Mouse (Mus musculus): ENCODE data around the gene Vegfa. TPM values are rescaled to one million over a fixed set of nuclear protein-coding genes. Genes with fewer than 3 reads are reported as not detected.

Vegfa gene
- polyA plus RNA-seq, 1 experiment = 177 TPM

DNA sequence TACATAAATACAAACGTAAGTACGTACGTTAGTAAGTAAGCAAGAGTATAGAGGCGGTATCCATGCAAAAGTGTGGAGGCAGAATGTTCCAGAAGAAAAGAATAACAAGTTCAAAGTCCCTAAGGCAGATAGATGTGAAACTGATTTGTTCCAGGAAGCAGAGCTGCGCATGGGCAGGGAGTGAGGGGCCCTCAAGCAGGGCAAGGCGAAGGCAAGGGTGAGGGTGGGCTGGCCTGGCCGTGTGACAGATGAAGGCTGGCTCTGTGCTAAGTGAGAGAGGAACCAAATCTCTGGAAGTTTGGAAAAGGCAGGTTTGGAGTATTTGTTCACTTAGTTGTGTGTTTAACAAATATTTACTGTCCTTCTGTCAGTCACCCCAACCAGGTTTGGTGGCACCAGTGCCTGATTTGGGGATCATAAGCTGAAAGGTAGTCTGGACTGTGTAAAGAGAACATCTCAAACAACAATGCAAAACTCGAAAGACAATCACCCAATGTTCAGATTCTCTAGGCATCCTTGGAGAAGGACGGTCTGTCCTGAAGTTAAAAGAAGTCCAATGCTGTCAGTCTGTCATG, 32.7 kb downstream of the Vegfa start:
- Histone ChIP-seq H3K27me3 (ENCODE audit: control insufficient read depth, insufficient read depth, insufficient read length) (no peaks in the 10 kb centered on the region), H3ac (ENCODE audit: control insufficient read depth, insufficient read length) (no peak overlapping the region), H3K36me3 (ENCODE audit: control insufficient read depth, insufficient read depth) (no peaks in the 10 kb centered on the region), H3K4me2 (ENCODE audit: low read depth) (no peak overlapping the region), H3K79me2 (ENCODE audit: control insufficient read depth, insufficient read depth) (no peaks in the 10 kb centered on the region), H3K4me3 (no peak overlapping the region)
- TF ChIP-seq SRF (IDR thresholded peaks at IDR 0.05; ENCODE audit: control insufficient read depth, insufficient read length, low read depth) = no peak
- no peak for TF ChIP-seq POLR2AphosphoS2 (IDR thresholded peaks at IDR 0.05; ENCODE audit: insufficient read length, low read depth)
- no peak for TF ChIP-seq TCF12 (IDR thresholded peaks at IDR 0.05; ENCODE audit: insufficient read depth, poor library complexity, severe bottlenecking)
- TF ChIP-seq MYOD1 (IDR thresholded peaks at IDR 0.05; ENCODE audit: control insufficient read depth in 1 of 3, insufficient read length in 2 of 3, low read depth in 2 of 3) = no peak

DNA sequence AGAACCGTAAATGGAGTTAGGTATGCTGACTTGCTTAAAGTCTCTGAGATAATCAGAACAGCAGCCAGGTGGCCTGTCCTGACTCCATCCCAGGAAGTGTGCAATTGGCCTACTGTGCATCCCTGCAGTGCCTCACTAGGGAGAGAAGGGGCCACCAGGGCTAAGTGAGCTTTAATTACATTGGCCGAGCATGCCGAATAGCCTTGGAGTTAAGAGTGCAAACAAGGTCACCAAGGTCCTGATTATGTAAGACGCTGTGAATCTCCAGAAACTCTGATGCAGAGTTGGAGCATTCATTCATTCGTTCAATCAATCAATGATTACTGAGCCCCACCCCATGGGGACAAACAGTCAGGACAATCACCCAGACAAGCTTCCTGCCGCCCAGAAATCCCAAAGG, 33.8 kb downstream of the Vegfa start:
- H3ac ChIP-seq (ENCODE audit: control insufficient read depth, insufficient read length) = no peak overlapping the region
- H3K4me2 ChIP-seq (ENCODE audit: low read depth) = no peak overlapping the region
- H3K79me2 ChIP-seq (ENCODE audit: control insufficient read depth, insufficient read depth) = no peaks in the 10 kb centered on the region
- no peaks in the 10 kb centered on the region for H3K36me3 ChIP-seq (ENCODE audit: control insufficient read depth, insufficient read depth)
- TF ChIP-seq MYOG (IDR thresholded peaks at IDR 0.05; ENCODE audit: control insufficient read depth in 1 of 3, insufficient read depth in 1 of 3, insufficient read length in 2 of 3, low read depth in 2 of 3) (no peak), TCF12 (IDR thresholded peaks at IDR 0.05; ENCODE audit: insufficient read depth, poor library complexity, severe bottlenecking) (no peak), POLR2AphosphoS2 (IDR thresholded peaks at IDR 0.05; ENCODE audit: insufficient read length, low read depth) (no peak), SRF (IDR thresholded peaks at IDR 0.05; ENCODE audit: control insufficient read depth, insufficient read length, low read depth) (no peak), USF1 (IDR thresholded peaks at IDR 0.05; ENCODE audit: low read depth) (no peak), POLR2A (IDR thresholded peaks at IDR 0.05; ENCODE audit: insufficient read length, low read depth) (no peak), E2F4 (IDR thresholded peaks at IDR 0.05; ENCODE audit: insufficient read depth) (no peak), REST (IDR thresholded peaks at IDR 0.05; ENCODE audit: insufficient read depth, insufficient read length) (no peak), TCF3 (IDR thresholded peaks at IDR 0.05; ENCODE audit: insufficient read length, low read depth) (no peak), MAX (IDR thresholded peaks at IDR 0.05; ENCODE audit: low read depth) (no peak), MYOD1 (IDR thresholded peaks at IDR 0.05; ENCODE audit: control insufficient read depth in 1 of 3, insufficient read length in 2 of 3, low read depth in 2 of 3) (no peak), CEBPB (IDR thresholded peaks at IDR 0.05; ENCODE audit: insufficient read depth, poor library complexity, severe bottlenecking) (no peak)
- H3K27me3 ChIP-seq (ENCODE audit: control insufficient read depth, insufficient read depth, insufficient read length) = no peaks in the 10 kb centered on the region
- no peak overlapping the region for H3K4me3 ChIP-seq

DNA sequence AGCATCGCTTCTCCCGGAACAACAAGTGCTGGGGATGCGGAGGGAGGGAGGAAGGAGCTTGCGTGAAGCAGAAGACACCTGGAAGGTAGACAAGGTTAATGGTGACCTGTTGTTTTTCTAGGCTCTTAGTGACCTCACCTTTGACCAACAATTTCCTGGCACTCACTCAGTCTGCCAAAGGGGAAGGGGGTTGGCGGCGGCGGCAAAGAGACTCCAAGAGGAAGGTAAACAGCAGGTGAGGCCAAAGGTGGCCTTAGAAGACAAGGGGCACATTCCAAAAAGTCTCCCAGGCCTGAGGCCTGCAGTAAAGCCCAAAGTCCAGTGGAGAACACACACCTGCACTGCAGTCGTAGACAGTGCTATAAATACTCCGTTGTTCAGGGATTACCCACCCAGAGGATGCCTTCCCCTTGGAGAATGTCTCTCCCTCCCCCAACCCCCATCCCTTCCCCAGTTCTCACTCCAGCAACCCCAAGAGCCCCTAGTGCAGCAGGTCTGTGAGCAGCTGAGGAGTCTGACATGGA, 35.2 kb downstream of the Vegfa start:
- Histone ChIP-seq H3K36me3 (ENCODE audit: control insufficient read depth, insufficient read depth) (no peaks in the 10 kb centered on the region), H3K4me2 (ENCODE audit: low read depth) (no peak overlapping the region), H3ac (ENCODE audit: control insufficient read depth, insufficient read length) (no peak overlapping the region), H3K4me3 (no peak overlapping the region), H3K27me3 (ENCODE audit: control insufficient read depth, insufficient read depth, insufficient read length) (no peaks in the 10 kb centered on the region), H3K79me2 (ENCODE audit: control insufficient read depth, insufficient read depth) (no peaks in the 10 kb centered on the region)
- TF ChIP-seq POLR2AphosphoS2 (IDR thresholded peaks at IDR 0.05; ENCODE audit: insufficient read length, low read depth) = no peak

DNA sequence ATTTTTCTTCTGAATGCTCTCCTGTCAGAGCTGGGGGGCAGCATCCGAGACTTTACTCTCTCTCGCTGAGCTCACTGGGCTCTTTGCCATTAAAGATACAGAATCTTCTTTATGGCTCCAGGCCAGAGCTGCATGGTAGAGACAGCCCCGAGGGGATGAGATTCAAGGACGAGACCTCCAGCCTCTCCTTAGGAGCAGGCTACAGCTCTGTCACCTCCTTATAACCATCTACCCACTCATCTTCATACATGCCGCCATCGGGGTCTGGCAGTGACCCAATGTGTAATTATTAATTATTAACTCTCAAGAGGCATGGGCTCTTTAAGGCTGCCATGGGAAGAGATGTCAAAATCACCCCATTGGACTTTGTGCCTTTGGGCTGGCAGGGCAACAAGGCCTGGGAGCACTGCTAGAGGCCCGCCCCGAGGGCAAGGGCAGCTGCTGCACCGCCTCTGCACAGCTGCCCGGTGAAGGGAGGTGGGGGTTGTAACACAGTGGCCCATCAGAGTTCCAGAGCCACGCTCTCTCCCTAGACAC, 37.8 kb downstream of the Vegfa start:
- no peaks in the 10 kb centered on the region for H3K79me2 ChIP-seq (ENCODE audit: control insufficient read depth, insufficient read depth)
- TF ChIP-seq TCF12 (IDR thresholded peaks at IDR 0.05; ENCODE audit: insufficient read depth, poor library complexity, severe bottlenecking) (no peak), REST (IDR thresholded peaks at IDR 0.05; ENCODE audit: insufficient read depth, insufficient read length) (no peak), USF1 (IDR thresholded peaks at IDR 0.05; ENCODE audit: low read depth) (no peak), POLR2AphosphoS2 (IDR thresholded peaks at IDR 0.05; ENCODE audit: insufficient read length, low read depth) (no peak), E2F4 (IDR thresholded peaks at IDR 0.05; ENCODE audit: insufficient read depth) (no peak), MYOG (IDR thresholded peaks at IDR 0.05; ENCODE audit: control insufficient read depth in 1 of 3, insufficient read depth in 1 of 3, insufficient read length in 2 of 3, low read depth in 2 of 3) (peak in 2 of 3 experiments; percentile 69 to 88), SRF (IDR thresholded peaks at IDR 0.05; ENCODE audit: control insufficient read depth, insufficient read length, low read depth) (no peak), MYOD1 (IDR thresholded peaks at IDR 0.05; ENCODE audit: control insufficient read depth in 1 of 3, insufficient read length in 2 of 3, low read depth in 2 of 3) (peak in 2 of 3 experiments; percentile 62 to 87), MAX (IDR thresholded peaks at IDR 0.05; ENCODE audit: low read depth) (no peak), POLR2A (IDR thresholded peaks at IDR 0.05; ENCODE audit: insufficient read length, low read depth) (no peak), CEBPB (IDR thresholded peaks at IDR 0.05; ENCODE audit: insufficient read depth, poor library complexity, severe bottlenecking) (no peak), TCF3 (IDR thresholded peaks at IDR 0.05; ENCODE audit: insufficient read length, low read depth) (peak; percentile 21)

DNA sequence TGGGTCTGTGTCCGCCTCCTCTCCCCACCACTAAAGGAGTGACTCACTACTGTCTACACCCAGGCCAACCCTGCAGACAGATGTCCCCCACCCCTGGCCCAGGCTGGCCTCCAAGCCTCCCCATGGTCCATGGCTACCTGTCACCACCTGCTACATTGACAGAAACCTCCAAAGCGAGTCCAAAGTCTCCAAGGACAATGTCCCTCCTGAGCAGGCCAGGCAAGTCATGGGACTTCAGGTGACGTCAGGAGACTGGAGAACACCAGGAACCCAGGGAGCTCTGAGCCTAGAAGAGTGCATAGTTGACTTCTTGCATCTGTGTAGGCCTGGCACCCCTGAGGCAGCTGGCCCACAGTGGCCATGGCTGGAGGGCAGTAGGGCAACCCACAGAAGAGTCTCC, 45.3 kb downstream of the Vegfa start:
- Histone ChIP-seq H3K4me2 (ENCODE audit: low read depth) (no peak overlapping the region), H3K27me3 (ENCODE audit: control insufficient read depth, insufficient read depth, insufficient read length) (no peaks in the 10 kb centered on the region), H3K79me2 (ENCODE audit: control insufficient read depth, insufficient read depth) (no peaks in the 10 kb centered on the region), H3K36me3 (ENCODE audit: control insufficient read depth, insufficient read depth) (no peaks in the 10 kb centered on the region), H3K4me3 (no peak overlapping the region), H3ac (ENCODE audit: control insufficient read depth, insufficient read length) (no peak overlapping the region)
- TF ChIP-seq CEBPB (IDR thresholded peaks at IDR 0.05; ENCODE audit: insufficient read depth, poor library complexity, severe bottlenecking) (no peak), USF1 (IDR thresholded peaks at IDR 0.05; ENCODE audit: low read depth) (no peak), POLR2AphosphoS2 (IDR thresholded peaks at IDR 0.05; ENCODE audit: insufficient read length, low read depth) (no peak), MAX (IDR thresholded peaks at IDR 0.05; ENCODE audit: low read depth) (no peak), TCF12 (IDR thresholded peaks at IDR 0.05; ENCODE audit: insufficient read depth, poor library complexity, severe bottlenecking) (no peak), POLR2A (IDR thresholded peaks at IDR 0.05; ENCODE audit: insufficient read length, low read depth) (no peak), MYOD1 (IDR thresholded peaks at IDR 0.05; ENCODE audit: control insufficient read depth in 1 of 3, insufficient read length in 2 of 3, low read depth in 2 of 3) (no peak), MYOG (IDR thresholded peaks at IDR 0.05; ENCODE audit: control insufficient read depth in 1 of 3, insufficient read depth in 1 of 3, insufficient read length in 2 of 3, low read depth in 2 of 3) (no peak), TCF3 (IDR thresholded peaks at IDR 0.05; ENCODE audit: insufficient read length, low read depth) (no peak), REST (IDR thresholded peaks at IDR 0.05; ENCODE audit: insufficient read depth, insufficient read length) (no peak), SRF (IDR thresholded peaks at IDR 0.05; ENCODE audit: control insufficient read depth, insufficient read length, low read depth) (no peak), E2F4 (IDR thresholded peaks at IDR 0.05; ENCODE audit: insufficient read depth) (no peak)

More for the DNA sequence above, 37.8 kb downstream of the Vegfa start:
- Histone ChIP-seq H3K4me2 (ENCODE audit: low read depth) (no peak overlapping the region), H3K4me3 (no peak overlapping the region), H3K27me3 (ENCODE audit: control insufficient read depth, insufficient read depth, insufficient read length) (no peaks in the 10 kb centered on the region), H3ac (ENCODE audit: control insufficient read depth, insufficient read length) (no peak overlapping the region), H3K36me3 (ENCODE audit: control insufficient read depth, insufficient read depth) (no peaks in the 10 kb centered on the region)

All from myocyte (in vitro differentiated cells).